Mouse (Mus musculus) embryonic facial prominence, embryonic 11.5 days (tissue): ENCODE measurements around the gene Otud1. TPM values are rescaled to one million over a fixed set of nuclear protein-coding genes. Genes with fewer than 3 reads are reported as not detected.

Experiments
- ATAC-seq: fragments of 200-750 bp; cut with Nextera tagmentation; replicated peaks from 2 replicates; pipeline ENCODE4 v1.8.0; 2017; ENCODE audit warnings: low read depth; ENCODE audit not compliant: insufficient number of reproducible peaks, low FRiP score, low TSS enrichment
- DNase-seq: peaks from one replicate; pipeline ENCODE4 v3.0.0-alpha.2; 2015; ENCODE audit warnings: low spot score
- H3K27ac ChIP-seq: fragments of 300-500 bp; sonication (generic); replicated peaks from 2 replicates; pipeline ENCODE4 v1.5.1; 2014; ENCODE audit warnings: mild to moderate bottlenecking, low read depth, low read length, control low read depth
- H3K27me3 ChIP-seq: fragments of 300-500 bp; sonication (generic); 2 replicates; pipeline ENCODE4 v1.6.1; 2014; ENCODE audit warnings: mild to moderate bottlenecking, low read length, moderate library complexity, mixed read lengths; ENCODE audit not compliant: control insufficient read depth, insufficient read depth
- H3K36me3 ChIP-seq: fragments of 300-500 bp; sonication (generic); replicated peaks from 2 replicates; pipeline ENCODE4 v1.6.1; 2014; ENCODE audit warnings: low read depth, mild to moderate bottlenecking, low read length, moderate library complexity, mixed read lengths; ENCODE audit not compliant: control insufficient read depth, insufficient read depth
- H3K4me1 ChIP-seq: fragments of 300-500 bp; sonication (generic); 2 replicates; pipeline ENCODE4 v1.6.1; 2014; ENCODE audit warnings: low read length, mixed read lengths; ENCODE audit not compliant: control insufficient read depth, insufficient read depth
- H3K4me2 ChIP-seq: fragments of 300-500 bp; sonication (generic); 2 replicates; pipeline ENCODE4 v1.6.1; 2014; ENCODE audit warnings: low read depth, mild to moderate bottlenecking, control low read depth, low read length, moderate library complexity
- H3K4me3 ChIP-seq: fragments of 300-500 bp; sonication (generic); 2 replicates; pipeline ENCODE4 v1.5.1; 2014; ENCODE audit warnings: low read depth, low read length, control low read depth
- H3K9ac ChIP-seq: fragments of 300-500 bp; sonication (generic); replicated peaks from 2 replicates; pipeline ENCODE4 v1.6.1; 2014; ENCODE audit warnings: mild to moderate bottlenecking, control low read depth, low read length
- H3K9me3 ChIP-seq: fragments of 300-500 bp; sonication (generic); replicated peaks from 2 replicates; pipeline ENCODE4 v1.6.1; 2016; ENCODE audit warnings: mild to moderate bottlenecking, low read length, inconsistent platforms, mixed read lengths; ENCODE audit not compliant: control insufficient read depth
- WGBS: fragments of 180-500 bp; shearing (Covaris S2); extraction: QIAGEN DNeasy Blood & Tissue Kit; methylation state at CpG from one replicate; pipeline ENCODE4 v1.1.7; 2014; 5-methylcytosine and 5-hydroxymethylcytosine counted together
- polyA plus RNA-seq: library from polyadenylated mRNA; unstranded; fragments of >200 nt; fragmentation: Nextera tagmentation; extraction: Ambion mirVana; gene quantifications from 2 replicates; pipeline ENCODE4 v1.2.1, GENCODE M21; 2014

The Otud1 gene
- polyA plus RNA-seq, 1 experiment from 2014 or later = 0.98 TPM

DNA sequence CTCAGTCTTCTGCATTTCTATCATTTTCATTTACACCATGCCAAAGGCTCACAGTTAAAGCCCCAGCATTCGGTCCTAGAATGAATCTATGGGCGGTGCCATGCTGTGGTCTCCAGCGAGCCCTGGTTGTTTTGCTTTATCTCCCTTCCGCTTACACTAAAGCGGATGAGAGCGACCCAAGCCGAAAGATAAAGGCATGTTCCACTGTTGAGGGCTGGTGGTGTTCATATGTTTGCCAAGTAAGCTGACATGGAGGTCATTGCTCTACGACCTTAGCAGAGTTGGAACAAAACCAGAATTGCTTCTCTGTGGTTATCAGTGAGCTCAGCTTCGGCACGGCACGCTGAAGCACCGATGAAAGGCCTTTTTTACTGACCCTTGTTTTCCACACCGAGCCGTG lies 32.5 kb downstream of the Otud1 start:
- Histone ChIP-seq H3K36me3 (no peaks in the 10 kb centered on the region), H3K27ac (no peak overlapping the region), H3K9ac (no peak overlapping the region), H3K4me1 (no peaks in the 10 kb centered on the region), H3K4me3 (no peak overlapping the region), H3K4me2 (no peak overlapping the region), H3K27me3 (no peaks in the 10 kb centered on the region), H3K9me3 (no peaks in the 10 kb centered on the region)
- ATAC-seq (no peak), DNase-seq (no peak)
- WGBS = 84% methylated on average over 14 of the region's 14 CpGs

DNA sequence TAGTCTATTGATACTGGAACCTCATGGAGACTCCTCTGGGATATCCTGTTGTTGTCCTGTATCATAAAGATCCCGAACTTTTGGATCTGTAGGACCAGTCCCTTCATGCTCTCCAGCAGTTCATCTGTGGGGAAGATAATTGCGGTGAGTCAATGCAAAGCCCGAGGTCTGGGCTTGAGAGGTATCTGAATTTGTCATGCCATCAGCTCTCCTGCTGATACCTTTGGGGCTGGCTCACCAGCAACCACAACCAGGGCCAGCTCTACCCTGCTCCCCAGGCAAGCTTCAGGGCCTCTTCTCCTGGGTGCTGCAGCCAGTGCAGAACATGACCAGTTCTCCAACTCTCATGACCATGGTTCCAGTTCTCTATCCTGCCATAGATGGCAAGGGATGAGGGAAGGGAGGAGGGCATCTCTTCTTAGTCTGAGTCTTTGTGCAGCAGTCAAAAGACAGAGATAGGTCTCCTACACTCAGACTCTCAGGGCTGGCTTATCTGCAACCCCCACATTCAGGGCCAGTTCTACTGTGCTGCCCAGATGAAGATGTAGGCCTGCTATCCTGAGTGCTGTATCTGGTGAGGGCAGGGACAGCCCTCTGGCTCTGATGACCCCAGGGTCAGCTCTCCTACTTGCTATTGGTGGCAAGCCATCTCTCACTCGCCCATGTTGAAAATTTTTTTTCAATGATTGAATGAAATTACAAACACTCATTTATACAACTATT lies 42.2 kb downstream of the Otud1 start:
- ATAC-seq = no peak; the same call in 1 of the 2 replicates
- Histone ChIP-seq H3K36me3 (no peaks in the 10 kb centered on the region), H3K9me3 (no peaks in the 10 kb centered on the region), H3K4me1 (no peaks in the 10 kb centered on the region), H3K4me3 (no peak overlapping the region), H3K4me2 (no peak overlapping the region), H3K27ac (no peak overlapping the region), H3K9ac (no peak overlapping the region), H3K27me3 (no peaks in the 10 kb centered on the region)
- WGBS = 78% methylated on average over 4 of the region's 4 CpGs
- DNase-seq = no peak

DNA sequence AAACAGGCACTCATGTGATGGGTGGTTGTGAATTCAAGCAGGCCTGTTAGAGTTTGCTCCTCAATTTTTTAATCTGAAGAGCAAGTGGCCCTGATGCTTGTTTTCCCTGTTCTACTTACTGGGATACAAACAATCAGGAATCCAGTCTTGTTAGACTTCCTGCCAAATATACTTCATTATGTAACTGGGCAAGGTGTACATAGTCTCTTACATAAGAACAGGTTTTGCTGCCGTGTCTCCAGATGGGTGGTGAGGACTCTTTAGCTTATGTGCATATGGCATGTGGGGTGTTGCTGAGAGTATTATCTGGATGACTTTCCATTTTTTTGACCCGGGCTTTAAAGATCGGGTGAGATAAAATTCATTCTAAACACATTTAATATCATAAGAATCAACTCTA lies 43.8 kb downstream of the Otud1 start:
- WGBS = 91% methylated on average over 3 of the region's 3 CpGs
- ATAC-seq = no peak
- H3K36me3 ChIP-seq = no peaks in the 10 kb centered on the region
- no peaks in the 10 kb centered on the region for H3K27me3 ChIP-seq
- no peaks in the 10 kb centered on the region for H3K4me1 ChIP-seq
- no peaks in the 10 kb centered on the region for H3K9me3 ChIP-seq
- no peak overlapping the region for H3K4me3 ChIP-seq
- H3K9ac ChIP-seq = no peak overlapping the region
- no peak overlapping the region for H3K4me2 ChIP-seq
- H3K27ac ChIP-seq = no peak overlapping the region
- no peak for DNase-seq

DNA sequence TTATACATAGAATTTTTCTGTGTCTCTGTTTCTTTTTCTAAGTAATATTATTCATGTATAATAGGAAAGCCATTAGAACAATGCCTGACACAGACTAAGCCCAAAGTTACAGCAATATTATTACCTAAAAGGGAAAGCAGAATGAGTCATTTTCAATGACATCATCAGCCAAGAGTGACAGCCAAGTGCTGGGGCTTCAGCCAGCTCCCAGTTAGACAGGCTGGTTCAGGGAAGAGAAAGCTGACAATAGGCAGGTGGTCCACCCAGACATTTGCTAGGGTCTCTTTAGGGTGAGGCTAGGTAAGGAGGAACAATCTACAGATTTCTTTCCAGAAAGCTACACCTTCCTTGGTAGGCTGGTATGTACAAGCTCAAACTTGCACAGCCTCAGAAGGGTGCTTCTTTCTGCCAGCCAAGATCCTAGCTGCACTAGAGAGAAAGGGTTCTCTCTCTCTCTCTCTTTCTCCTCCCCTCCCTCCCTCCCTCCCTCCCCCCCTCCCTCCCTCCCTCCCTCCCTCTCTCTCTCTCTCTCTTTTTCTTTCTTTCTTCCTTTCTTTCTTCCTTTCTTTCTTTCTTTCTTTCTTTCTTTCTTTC lies 45.6 kb downstream of the Otud1 start:
- H3K9me3 ChIP-seq = no peaks in the 10 kb centered on the region
- DNase-seq (no peak), ATAC-seq (no peak)
- H3K4me3 ChIP-seq = no peak overlapping the region
- no peaks in the 10 kb centered on the region for H3K27me3 ChIP-seq
- no peaks in the 10 kb centered on the region for H3K36me3 ChIP-seq
- no peak overlapping the region for H3K9ac ChIP-seq
- no peak overlapping the region for H3K27ac ChIP-seq
- H3K4me1 ChIP-seq = no peaks in the 10 kb centered on the region
- H3K4me2 ChIP-seq = no peak overlapping the region

DNA sequence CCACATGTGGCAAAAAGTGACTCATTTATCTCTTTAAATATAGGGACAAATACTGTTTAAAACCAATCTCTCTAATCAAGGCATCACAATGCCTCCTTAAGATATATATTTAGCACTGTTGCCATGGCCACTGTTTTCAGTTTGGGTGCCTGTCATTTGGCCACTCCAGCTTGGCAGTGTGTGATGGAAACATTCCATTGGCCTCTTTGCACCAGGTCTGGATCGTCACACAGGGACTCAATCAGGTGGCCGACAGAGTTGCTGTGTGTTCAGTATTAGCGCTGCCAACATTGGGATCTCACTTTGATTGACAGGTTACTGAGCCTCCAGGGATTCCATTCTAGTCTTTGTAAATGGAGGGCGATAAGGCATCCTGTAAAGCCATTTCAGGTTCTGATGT lies 46.1 kb downstream of the Otud1 start:
- DNase-seq (peak; percentile 4), ATAC-seq (no peak)
- H3K36me3 ChIP-seq = no peaks in the 10 kb centered on the region
- no peak overlapping the region for H3K27ac ChIP-seq
- no peak overlapping the region for H3K4me3 ChIP-seq
- H3K4me1 ChIP-seq = no peaks in the 10 kb centered on the region
- WGBS = 60% methylated on average over 4 of the region's 4 CpGs
- no peak overlapping the region for H3K9ac ChIP-seq
- H3K4me2 ChIP-seq = no peak overlapping the region
- no peaks in the 10 kb centered on the region for H3K9me3 ChIP-seq
- no peaks in the 10 kb centered on the region for H3K27me3 ChIP-seq

DNA sequence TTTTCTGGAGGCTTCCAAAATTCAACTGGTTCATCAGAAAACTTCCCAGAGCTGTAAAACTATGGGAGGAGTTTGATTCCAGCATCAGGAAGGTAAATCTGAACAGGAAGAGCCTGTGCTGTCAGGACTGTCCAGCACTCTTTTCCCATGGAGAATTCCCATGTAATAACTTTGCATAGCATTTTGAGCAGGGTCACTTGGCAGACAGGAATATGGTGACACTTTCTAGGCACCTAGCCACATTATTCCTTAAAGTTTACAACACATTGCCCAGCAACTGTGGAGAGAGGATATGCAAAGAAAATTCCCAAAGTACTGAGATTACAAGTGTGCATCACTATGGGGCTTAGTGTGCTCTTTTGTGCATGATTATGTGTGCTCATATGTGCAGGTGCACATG lies 46.7 kb downstream of the Otud1 start:
- Histone ChIP-seq H3K4me1 (no peaks in the 10 kb centered on the region), H3K9me3 (no peaks in the 10 kb centered on the region), H3K9ac (no peak overlapping the region), H3K36me3 (no peaks in the 10 kb centered on the region), H3K27ac (no peak overlapping the region), H3K4me2 (no peak overlapping the region), H3K27me3 (no peaks in the 10 kb centered on the region), H3K4me3 (no peak overlapping the region)
- no peak for ATAC-seq
- no peak for DNase-seq

DNA sequence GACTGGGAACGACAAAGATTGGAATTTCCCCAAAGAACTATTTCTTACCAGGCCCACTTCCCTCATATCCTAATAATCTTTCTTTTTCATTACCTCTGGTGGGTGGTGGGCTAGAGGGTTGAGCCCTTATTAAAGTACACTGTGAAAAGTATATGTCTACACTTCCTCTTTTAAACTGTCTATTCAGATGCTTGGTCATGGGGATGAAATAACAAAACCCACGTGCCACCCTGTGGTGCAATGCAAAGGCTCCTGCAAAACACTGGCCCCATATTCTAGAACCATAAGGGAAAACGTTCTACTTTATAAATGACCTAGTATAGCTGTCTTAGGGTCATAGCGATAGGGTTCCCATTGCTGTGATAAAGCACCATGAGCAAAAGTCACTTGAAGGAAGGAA lies 49.3 kb downstream of the Otud1 start:
- no peaks in the 10 kb centered on the region for H3K9me3 ChIP-seq
- H3K4me1 ChIP-seq = no peaks in the 10 kb centered on the region
- no peak overlapping the region for H3K4me3 ChIP-seq
- 87% methylated on average over 4 of the region's 4 CpGs for WGBS
- ATAC-seq = no peak
- no peak overlapping the region for H3K9ac ChIP-seq
- no peaks in the 10 kb centered on the region for H3K36me3 ChIP-seq
- H3K27me3 ChIP-seq = no peaks in the 10 kb centered on the region
- H3K4me2 ChIP-seq = no peak overlapping the region
- H3K27ac ChIP-seq = no peak overlapping the region
- no peak for DNase-seq
